Mouse (Mus musculus) liver, postnatal 0 days (tissue): ENCODE measurements around the gene Nr1d1.

Experiments used
- CTCF ChIP-seq: sonication (generic); IDR thresholded peaks from 2 replicates; pipeline ENCODE4 v1.5.1; 2016; ENCODE audit warnings: antibody characterized with exemption, low read depth
- EP300 ChIP-seq: IDR thresholded peaks from 2 replicates; pipeline ENCODE4 v1.6.1; 2016; ENCODE audit warnings: antibody characterized with exemption, low read depth, mild to moderate bottlenecking

DNA sequence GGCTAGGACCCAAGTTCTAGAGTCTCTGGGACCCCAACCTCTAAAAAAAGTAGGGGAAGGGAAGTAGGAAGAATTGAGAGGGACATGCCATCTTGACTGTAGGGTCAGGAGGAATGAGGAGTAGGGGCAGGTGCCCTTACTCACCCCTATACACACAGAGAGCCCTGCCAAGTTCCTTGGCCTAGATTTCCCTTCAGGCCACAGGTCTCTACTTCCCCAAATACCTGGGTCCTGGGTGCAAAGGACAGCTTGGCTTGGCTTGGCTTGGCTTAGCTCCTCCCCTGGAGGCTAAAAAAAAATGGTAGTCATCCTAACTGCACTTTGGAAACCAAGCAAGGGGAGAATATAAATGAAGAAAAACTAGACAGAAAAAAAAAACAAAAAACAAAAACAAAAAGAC is 10.4 kb downstream of the Nr1d1 start:
- TF ChIP-seq CTCF = no peak
- no peak for TF ChIP-seq EP300
